Mouse (Mus musculus) CH12.LX (cell line): ENCODE data around the gene Vgll1. TPM values are rescaled to one million over a fixed set of nuclear protein-coding genes. Genes with fewer than 3 reads are reported as not detected.

Source experiments
- DNase-seq: peaks from one replicate; pipeline ENCODE4 v3.0.0-alpha.2; 2013; ENCODE audit errors: extremely low read depth
- H3K27ac ChIP-seq: 2 replicates; pipeline ENCODE4 v1.5.1; 2012; ENCODE audit warnings: low read depth, mild to moderate bottlenecking, control low read depth, moderate library complexity; ENCODE audit not compliant: insufficient read depth
- H3K27me3 ChIP-seq: replicated peaks from 2 replicates; pipeline ENCODE3; 2012; ENCODE audit warnings: inconsistent platforms
- H3K36me3 ChIP-seq, 2 experiments: replicated peaks in 1 of 2; 2 replicates each; pipeline versions ENCODE3 to v1.6.1; 2012; ENCODE audit warnings: inconsistent platforms in 1 of 2, low read length in 1 of 2, mild to moderate bottlenecking in 1 of 2, mixed read lengths in 1 of 2, moderate library complexity in 1 of 2; ENCODE audit not compliant: control insufficient read depth in 1 of 2, insufficient read depth in 1 of 2
- H3K4me1 ChIP-seq, 2 experiments: 2 replicates each; pipeline ENCODE4 v1.6.1; 2012; ENCODE audit warnings: inconsistent platforms in 1 of 2, moderate library complexity in 1 of 2; ENCODE audit not compliant: insufficient read depth in 2 of 2, control insufficient read depth in 1 of 2
- H3K4me2 ChIP-seq: 2 replicates; pipeline ENCODE4 v1.6.1; 2012; ENCODE audit warnings: low read depth, mild to moderate bottlenecking, control low read depth; ENCODE audit not compliant: poor library complexity, insufficient read depth, severe bottlenecking
- H3K4me3 ChIP-seq, 3 experiments: fragments of 150-350 bp in 1 of 3; sonication (generic) in 1 of 3; replicated peaks in 1 of 3; 2 replicates each; pipeline versions ENCODE3 to v1.5.1; 2011 to 2012; ENCODE audit warnings: low read depth in 2 of 3, low read length in 2 of 3, mild to moderate bottlenecking in 2 of 3, moderate library complexity in 2 of 3, control low read depth in 1 of 3, improper control_type of control experiment in 1 of 3, inconsistent platforms in 1 of 3, mixed read lengths in 1 of 3; ENCODE audit not compliant: poor library complexity in 1 of 3
- H3K79me2 ChIP-seq: replicated peaks from 2 replicates; pipeline ENCODE4 v1.6.1; 2012; ENCODE audit warnings: mild to moderate bottlenecking, moderate library complexity; ENCODE audit not compliant: control insufficient read depth, poor library complexity, insufficient read depth, severe bottlenecking; ENCODE audit errors: extremely low read depth
- H3K9ac ChIP-seq: 2 replicates; pipeline ENCODE4 v1.6.1; 2012; ENCODE audit warnings: low read depth, mild to moderate bottlenecking, control low read depth, moderate library complexity; ENCODE audit not compliant: insufficient read depth
- H3K9me3 ChIP-seq: replicated peaks from 2 replicates; pipeline ENCODE3; 2012; ENCODE audit warnings: low read length, inconsistent platforms, mixed read lengths
- EP300 ChIP-seq: IDR thresholded peaks from 2 replicates; pipeline ENCODE4 v1.6.1; 2011; ENCODE audit warnings: low read length, improper control_type of control experiment
- IRF4 ChIP-seq: IDR thresholded peaks from 2 replicates; pipeline ENCODE4 v1.6.1; 2014; ENCODE audit warnings: low read depth, mild to moderate bottlenecking, inconsistent platforms, low read length, improper control_type of control experiment
- MAX ChIP-seq: IDR thresholded peaks from 2 replicates; pipeline ENCODE4 v1.6.1; 2011; ENCODE audit warnings: low read length, improper control_type of control experiment
- MAZ ChIP-seq: IDR thresholded peaks from 2 replicates; pipeline ENCODE4 v1.6.1; 2012; ENCODE audit warnings: low read depth, mild to moderate bottlenecking, inconsistent platforms, low read length, improper control_type of control experiment, moderate library complexity
- PAX5 ChIP-seq: IDR thresholded peaks from 2 replicates; pipeline ENCODE4 v1.6.1; 2012; ENCODE audit warnings: low read length, inconsistent platforms, mixed read lengths
- POLR2AphosphoS2 ChIP-seq: IDR thresholded peaks from 2 replicates; pipeline ENCODE4 v1.6.1; 2011; ENCODE audit warnings: low read depth, low read length, improper control_type of control experiment
- RCOR1 ChIP-seq: conservative IDR thresholded peaks from 2 replicates; pipeline ENCODE4 v1.6.1; 2012; ENCODE audit warnings: low read depth, mild to moderate bottlenecking, inconsistent platforms, low read length, improper control_type of control experiment
- SMC3 ChIP-seq: IDR thresholded peaks from 2 replicates; pipeline ENCODE4 v1.6.1; 2011; ENCODE audit warnings: low read depth, low read length, improper control_type of control experiment
- TBP ChIP-seq: conservative IDR thresholded peaks from 2 replicates; pipeline ENCODE4 v1.6.1; 2011; ENCODE audit warnings: low read depth, low read length, improper control_type of control experiment
- TCF12 ChIP-seq: IDR thresholded peaks from 2 replicates; pipeline ENCODE4 v1.6.1; 2014; ENCODE audit warnings: low read depth, mild to moderate bottlenecking, inconsistent platforms, low read length, improper control_type of control experiment
- UBTF ChIP-seq: IDR thresholded peaks from 2 replicates; pipeline ENCODE4 v1.6.1; 2012; ENCODE audit warnings: low read depth, mild to moderate bottlenecking, inconsistent platforms, low read length, improper control_type of control experiment, moderate library complexity
- USF1 ChIP-seq: IDR thresholded peaks from 2 replicates; pipeline ENCODE4 v1.6.1; 2014; ENCODE audit warnings: low read depth, mild to moderate bottlenecking, inconsistent platforms, low read length, improper control_type of control experiment
- dilution Hi-C: fragments of 300-500 bp; cut with MboI; formaldehyde crosslinking; loops from 2 replicates; pipeline ENCODE4 v1.14.3; 2020; ENCODE audit warnings: low sequenced_read_pairs; ENCODE audit not compliant: extremely low pct_unique_long_range_greater_than_20kb, extremely low pct_ligation_motif_present
- in situ Hi-C: fragments of 300-500 bp; cut with MboI; formaldehyde crosslinking; loops from 3 replicates; pipeline ENCODE4 v1.14.3; 2019; ENCODE audit warnings: low sequenced_read_pairs, low pct_ligation_motif_present, low pct_unique_long_range_greater_than_20kb, mixed read lengths
- polyA plus RNA-seq: library from polyadenylated mRNA; unstranded; fragments of >175 nt; gene quantifications from 2 replicates; pipeline ENCODE4 v1.2.1, GENCODE M21; 2012; ENCODE audit warnings: low read depth; ENCODE audit not compliant: insufficient read length
- total RNA-seq, 2 experiments: library from RNA; depleted of rRNA; stranded (reverse); fragments of 300-350 nt in 1 of 2; fragments of >200 nt in 1 of 2; gene quantifications; 2 replicates each; pipeline ENCODE4 v1.2.3; 2012 to 2014

Vgll1 gene
- total and polyA plus RNA-seq, 3 experiments = 0.17 to 0.97 TPM; not detected in 1

- Histone ChIP-seq H3K4me3 (no peak overlapping the region), H3K4me1 (no peaks in the 10 kb centered on the region), H3K4me2 (no peak overlapping the region), H3K9ac (no peak overlapping the region), H3K9me3 (no peaks in the 10 kb centered on the region), H3K27me3 (no peaks in the 10 kb centered on the region), H3K36me3 (no peaks in the 10 kb centered on the region), H3K27ac (no peak overlapping the region), H3K79me2 (no peaks in the 10 kb centered on the region)
- TF ChIP-seq RCOR1 (no peak), POLR2AphosphoS2 (no peak), MAZ (no peak), SMC3 (no peak), MAX (no peak), IRF4 (no peak), TBP (no peak), TCF12 (no peak), EP300 (no peak), PAX5 (no peak), UBTF (no peak), USF1 (no peak)
- in situ Hi-C loops = no loop called here
- dilution Hi-C loops = no loop called here
- no peak for DNase-seq
Observed at GRCm38 (mm10) chrX:57153520-57153919, 65.6 kb downstream of the Vgll1 start.

Other genes with a start within 250 kb of the Vgll1 start
- not detected in 2 replicates for gene Adgrg4, start 217.9 kb upstream of the Vgll1 start, total RNA-seq (2012; rRNA removed)
- not detected in 2 replicates for gene Adgrg4, start 217.9 kb upstream of the Vgll1 start, total RNA-seq (2014; rRNA removed)
- not detected in 2 replicates for gene Adgrg4, start 217.9 kb upstream of the Vgll1 start, polyA plus RNA-seq
- not detected in 2 replicates for gene Brs3, start 45.0 kb upstream of the Vgll1 start, total RNA-seq (2012; rRNA removed)
- not detected in 2 replicates for gene Brs3, start 45.0 kb upstream of the Vgll1 start, total RNA-seq (2014; rRNA removed)
- gene Brs3, start 45.0 kb upstream of the Vgll1 start, polyA plus RNA-seq = not detected in 2 replicates
- gene Htatsf1, start 34.5 kb upstream of the Vgll1 start, total RNA-seq (2012; rRNA removed) = 22.4 and 25.8 TPM in 2 replicates
- gene Htatsf1, start 34.5 kb upstream of the Vgll1 start, total RNA-seq (2014; rRNA removed) = 22.6 and 24.5 TPM in 2 replicates
- gene Htatsf1, start 34.5 kb upstream of the Vgll1 start, polyA plus RNA-seq = 45.5 and 51.3 TPM in 2 replicates
- 0.08 and 0.21 TPM in 2 replicates for gene Cd40lg, start 124.0 kb downstream of the Vgll1 start, total RNA-seq (2012; rRNA removed)
- gene Cd40lg, start 124.0 kb downstream of the Vgll1 start, total RNA-seq (2014; rRNA removed) = not detected in 2 replicates
- gene Cd40lg, start 124.0 kb downstream of the Vgll1 start, polyA plus RNA-seq = 0.19 TPM in 1 of 2 replicates, not detected in the other